Mouse (Mus musculus) cerebellum, postnatal 25 days (tissue): ENCODE measurements around the gene Rnf150.

ENCODE experiments used
- DNase-seq, 2 experiments: peaks; one replicate each; pipeline ENCODE4 v3.0.0; 2021; ENCODE audit warnings: mixed read lengths in 2 of 2

Gene Rnf150

GRCm38 (mm10) chr8:82863041-82863744 is at the start of gene Rnf150:
Gene Rnf150, plus strand, starts transcription at chr8:82863356.
- DNase-seq, result peak; percentile 91 to 94

DNA sequence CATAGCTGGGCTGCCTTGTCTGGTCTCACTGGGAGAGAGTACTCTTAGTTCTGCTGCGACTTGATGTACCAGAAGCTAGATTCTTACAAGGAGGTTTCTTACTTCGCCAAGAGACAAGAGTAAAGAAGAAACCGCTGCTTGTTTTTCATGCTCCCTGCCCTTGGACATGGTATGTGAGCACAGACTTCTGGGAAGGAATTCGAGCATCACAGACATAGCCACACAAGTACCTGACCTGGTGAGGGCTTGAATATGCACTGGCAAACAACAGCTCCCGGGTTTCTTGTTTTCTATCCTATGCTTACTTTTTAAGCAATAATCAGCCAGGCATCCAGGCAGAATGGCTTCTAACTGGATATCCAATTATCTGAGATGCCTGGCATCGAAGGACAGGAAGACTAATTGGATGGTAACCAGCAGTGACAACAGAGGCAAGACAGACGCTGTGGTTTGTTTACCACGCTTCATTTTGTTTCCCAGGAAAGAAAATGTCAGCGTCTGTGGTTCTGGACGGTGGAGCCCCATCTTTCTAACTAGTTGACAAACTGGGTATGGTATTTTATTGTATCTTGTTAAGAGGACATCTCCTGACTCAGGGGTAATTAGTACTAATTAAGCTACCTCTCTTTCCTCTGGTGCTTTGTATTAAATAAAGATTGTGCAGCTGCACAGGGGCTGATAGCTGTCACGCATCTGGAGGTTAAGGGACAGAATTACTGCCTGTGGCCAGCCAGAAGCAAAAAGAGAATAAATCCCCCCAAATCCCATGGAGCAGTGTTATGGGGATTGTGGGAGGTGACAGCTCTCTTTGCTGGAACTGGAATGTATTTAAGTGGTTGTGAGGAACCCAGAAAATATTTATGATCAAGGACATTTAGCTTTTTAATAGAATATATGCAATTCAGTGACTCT is 36.8 kb upstream of the Rnf150 start:
- no peak for DNase-seq

GRCm38 (mm10) chr8:82840415-82840814 is 22.7 kb upstream of the Rnf150 start:
- DNase-seq, result no peak

DNA sequence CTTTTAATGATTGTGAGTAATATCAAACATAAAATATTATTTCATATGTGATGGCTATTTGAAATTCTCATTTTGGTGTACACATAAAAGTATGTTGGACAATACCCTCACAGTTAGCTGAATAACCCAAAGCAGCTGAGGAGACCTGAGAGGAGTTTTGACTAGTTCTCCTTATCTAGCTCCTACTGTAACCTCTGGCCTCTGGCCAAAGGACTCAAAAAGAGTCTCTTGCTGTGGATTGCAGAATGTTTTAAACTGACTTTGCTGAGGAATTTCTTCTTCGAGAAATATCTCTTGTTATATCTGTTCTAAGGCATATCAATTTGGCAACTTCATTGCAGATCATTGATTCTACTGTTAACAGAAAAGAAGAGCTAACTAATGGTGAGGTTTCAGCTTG is 22.2 kb upstream of the Rnf150 start:
- DNase-seq, result no peak

- no peak for DNase-seq
Measured at GRCm38 (mm10) chr8:82841520-82842142, 21.5 kb upstream of the Rnf150 start.

DNA sequence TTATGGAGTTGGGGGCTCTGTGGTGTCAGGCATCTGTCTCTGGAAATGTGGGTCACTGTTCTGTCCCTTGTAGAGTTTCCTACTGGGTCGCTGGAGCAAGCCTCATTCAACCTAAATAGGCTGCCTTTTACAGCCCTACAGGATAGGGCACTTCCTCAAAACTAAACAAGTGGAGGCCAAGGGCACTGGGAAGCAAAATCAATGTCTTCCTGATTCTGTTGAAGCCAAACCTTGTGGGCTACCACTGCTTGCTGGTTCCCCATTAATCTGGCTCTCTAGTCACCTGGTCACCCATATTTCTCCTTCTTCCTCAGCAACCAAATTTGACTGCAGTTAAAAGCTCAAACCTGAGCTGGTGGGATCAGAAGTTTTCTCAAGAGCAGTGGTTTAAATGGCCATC is 19.5 kb upstream of the Rnf150 start:
- DNase-seq, result no peak

DNA sequence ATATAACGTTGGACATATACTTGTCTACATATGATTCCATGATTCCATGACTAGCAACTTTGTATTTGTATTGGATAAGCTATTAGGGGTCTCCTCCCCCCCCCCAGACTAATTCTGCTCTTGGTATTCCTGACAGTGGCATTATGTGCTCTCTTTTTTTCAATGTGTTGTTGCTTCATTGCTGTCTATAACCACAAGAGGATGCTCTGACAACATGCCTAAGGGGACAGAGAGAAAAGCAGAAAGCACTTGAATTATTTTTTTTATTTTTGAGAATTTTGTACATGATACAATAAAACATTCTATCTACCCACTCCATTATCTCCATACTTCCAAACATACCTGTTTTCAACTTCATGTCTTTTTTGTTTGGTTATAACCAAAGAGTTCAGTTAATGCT is 18.7 kb upstream of the Rnf150 start:
- no peak for DNase-seq

DNA sequence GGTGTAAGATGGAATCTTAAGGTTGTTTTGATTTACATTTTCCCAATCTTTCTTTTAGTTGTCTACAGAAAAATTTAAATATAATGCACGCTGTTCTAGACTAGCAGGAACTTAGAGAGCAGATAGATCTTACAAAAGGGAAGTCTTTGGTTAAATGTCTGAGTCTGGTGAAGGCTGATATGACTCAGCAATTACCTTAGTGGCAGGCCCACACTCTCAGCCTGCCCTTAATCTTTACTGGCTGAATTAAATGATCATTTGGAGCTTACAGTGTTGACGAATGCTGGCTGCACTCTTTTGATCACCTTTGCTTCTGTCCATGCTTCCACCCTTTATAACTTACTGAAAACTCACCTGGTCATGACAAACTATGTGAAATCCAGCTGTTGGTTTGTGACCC is 17.1 kb upstream of the Rnf150 start:
- DNase-seq, result no peak

DNA sequence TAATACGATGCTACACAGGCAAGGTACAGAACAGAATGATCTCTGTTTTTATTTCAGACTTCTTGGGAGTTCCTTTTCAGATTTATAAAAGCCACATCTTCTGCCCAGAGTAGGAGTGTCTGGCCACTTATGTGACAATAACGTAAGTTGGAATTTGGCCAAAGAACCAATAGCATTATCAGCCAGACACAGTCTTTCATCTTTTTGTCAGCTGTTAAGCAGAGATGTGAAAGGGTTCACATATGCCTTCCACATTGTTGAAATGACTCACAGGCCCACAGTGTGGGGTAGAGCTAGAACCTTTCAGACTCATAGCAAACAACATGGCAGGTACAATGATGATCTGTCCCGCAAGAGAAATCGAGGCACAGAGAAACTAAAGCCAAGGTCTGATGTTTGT is 16.4 kb upstream of the Rnf150 start:
- no peak for DNase-seq

DNA sequence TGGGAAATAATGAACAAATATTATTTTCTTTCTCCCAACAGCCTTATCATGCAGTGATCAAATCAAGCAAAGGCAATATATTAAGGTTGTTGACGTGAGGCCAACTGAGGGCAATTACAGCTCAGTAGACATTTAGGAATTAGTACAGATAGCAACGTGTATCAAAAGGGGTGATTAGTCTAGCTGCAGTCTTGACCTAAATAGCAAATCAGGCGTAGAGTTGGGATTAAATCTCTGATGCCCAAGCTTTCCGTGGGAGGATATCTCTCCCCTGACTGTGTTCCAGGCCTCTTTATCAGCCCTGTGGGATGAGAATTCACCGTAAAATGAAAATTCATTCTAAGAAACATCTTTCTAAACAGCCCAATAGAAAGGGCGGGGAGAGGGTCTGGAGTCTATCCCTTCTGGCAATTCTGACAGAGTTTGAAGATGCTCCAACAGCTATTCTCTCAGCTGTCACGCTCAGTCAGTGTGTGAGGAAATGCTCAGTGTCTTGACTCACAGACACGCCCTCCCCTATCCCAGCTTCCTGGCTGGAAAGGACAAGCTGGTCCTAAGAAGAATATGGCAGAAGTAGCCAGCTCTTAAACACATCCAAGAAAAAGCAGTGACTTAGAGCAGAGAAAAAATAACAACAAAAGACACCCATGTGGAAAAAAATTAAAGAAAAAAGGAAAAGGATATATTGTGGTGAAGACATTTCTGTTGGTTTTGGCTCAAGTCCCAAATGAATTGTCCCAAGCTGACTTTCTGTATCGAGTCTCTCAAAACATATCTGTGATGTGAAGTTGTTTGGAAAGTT is 4.4 kb upstream of the Rnf150 start:
- DNase-seq, result peak; percentile 23 to 53

- no peak for DNase-seq
Measured at GRCm38 (mm10) chr8:82859343-82859620, 3.9 kb upstream of the Rnf150 start.

GRCm38 (mm10) chr8:82863745-82864520 is 777 bp downstream of the Rnf150 start:
- DNase-seq, result peak; percentile 80 to 81

GRCm38 (mm10) chr8:82864521-82864818 is 1.3 kb downstream of the Rnf150 start:
- DNase-seq, result no peak

GRCm38 (mm10) chr8:82865239-82865638 is 2.1 kb downstream of the Rnf150 start:
- DNase-seq, result peak; percentile 28 to 56

DNA sequence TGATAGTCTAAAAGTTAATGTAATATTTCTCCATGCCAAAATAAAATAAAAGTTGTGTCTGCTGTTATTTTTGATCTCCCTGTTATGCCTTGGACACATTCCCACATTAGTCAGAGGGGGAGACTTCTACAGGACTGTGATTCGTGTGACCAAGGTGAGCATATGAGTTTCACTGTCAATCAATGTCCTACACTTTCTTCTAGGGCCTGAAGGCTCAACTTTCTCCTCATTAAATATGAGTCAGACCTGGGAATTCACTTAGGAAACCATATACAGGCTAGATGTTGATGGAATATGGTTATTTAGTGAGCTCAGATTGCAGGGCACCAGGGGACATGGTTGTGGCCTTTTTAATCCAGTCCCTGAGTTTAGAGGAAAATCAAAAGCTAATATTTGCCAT is 3.1 kb downstream of the Rnf150 start:
- DNase-seq, result no peak

DNA sequence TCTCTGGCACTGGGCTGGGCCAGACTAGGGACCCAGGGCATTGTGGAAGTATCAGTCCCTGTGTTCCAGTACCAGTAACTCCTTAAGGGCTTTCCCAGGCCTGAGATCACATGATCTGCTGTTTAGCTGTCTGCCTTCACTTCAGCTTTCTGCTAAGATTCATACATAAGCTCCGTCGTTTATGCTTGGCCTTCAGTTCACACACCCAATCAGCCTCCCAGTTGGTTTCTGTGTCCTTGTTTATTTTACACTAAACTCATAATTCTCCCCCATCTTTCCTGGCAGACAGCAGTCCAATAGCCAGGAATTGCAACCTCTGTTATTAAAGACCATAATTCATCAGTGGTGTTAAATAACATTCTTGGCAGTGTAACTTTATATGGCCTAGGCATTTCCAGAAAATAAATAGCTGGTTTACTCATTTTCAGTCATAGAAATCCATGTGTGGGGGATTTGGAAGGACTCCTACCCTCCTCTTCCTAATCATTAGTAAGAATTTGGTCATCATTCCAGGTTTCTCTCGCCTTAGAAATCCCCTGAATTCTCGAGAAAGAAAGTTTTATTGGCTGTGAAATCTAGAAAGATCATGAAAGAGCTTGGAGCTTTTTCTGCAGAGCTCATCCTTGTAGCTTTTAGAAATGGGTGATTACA is 7.8 kb downstream of the Rnf150 start:
- no peak for DNase-seq

- DNase-seq, result no peak
Measured at GRCm38 (mm10) chr8:82871986-82872385, 8.8 kb downstream of the Rnf150 start.

- no peak for DNase-seq
Measured at GRCm38 (mm10) chr8:82874102-82874501, 10.9 kb downstream of the Rnf150 start.

DNA sequence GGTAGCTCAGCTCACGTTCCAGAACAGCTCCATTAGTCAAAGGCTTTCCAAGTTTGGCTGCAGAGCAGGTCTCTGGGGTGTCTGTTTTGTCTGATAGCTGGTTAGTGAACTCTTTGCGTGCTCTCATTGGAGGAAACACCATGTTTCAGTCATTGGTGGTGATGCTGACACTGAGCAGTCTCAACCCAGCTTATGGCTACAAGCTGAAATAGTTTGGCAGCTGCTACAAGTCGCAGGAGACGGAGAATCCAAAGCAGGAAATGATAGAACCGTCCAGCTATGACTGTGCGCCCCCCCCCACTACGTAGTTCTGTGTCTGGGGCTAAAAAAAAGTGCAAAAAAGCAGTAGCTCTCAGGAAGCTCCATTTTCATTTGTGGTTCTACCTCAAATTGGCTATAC is 12.0 kb downstream of the Rnf150 start:
- no peak for DNase-seq

DNA sequence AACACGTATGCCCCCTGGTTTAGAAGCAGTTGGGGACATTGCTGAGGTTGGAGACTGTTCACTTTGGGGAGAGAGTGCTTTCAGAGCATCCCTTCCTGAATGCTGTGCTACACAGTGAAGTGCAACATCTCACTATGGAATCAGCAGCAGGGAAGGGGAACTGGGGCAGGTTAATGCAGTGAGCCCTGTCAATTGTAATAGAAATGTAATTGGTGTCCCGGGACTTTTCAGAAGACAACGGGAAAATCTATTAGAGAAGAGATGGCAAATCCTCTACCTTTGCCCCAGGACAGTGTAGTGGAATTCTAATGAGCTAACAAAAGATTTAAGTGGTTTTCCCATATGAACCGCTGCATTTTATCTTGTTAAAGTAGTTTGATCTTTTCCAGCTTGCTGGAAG is 21.3 kb downstream of the Rnf150 start:
- no peak for DNase-seq

GRCm38 (mm10) chr8:82887234-82887633 is 24.1 kb downstream of the Rnf150 start:
- no peak for DNase-seq
